Mouse (Mus musculus) ovary, adult 18-20 months (tissue): Measurements from ENCODE around the gene Agbl4.

Experiments used
- DNase-seq: peaks from one replicate; pipeline ENCODE4 v3.0.0; 2022; ENCODE audit warnings: low spot score, mixed read lengths

Gene Agbl4

DNA sequence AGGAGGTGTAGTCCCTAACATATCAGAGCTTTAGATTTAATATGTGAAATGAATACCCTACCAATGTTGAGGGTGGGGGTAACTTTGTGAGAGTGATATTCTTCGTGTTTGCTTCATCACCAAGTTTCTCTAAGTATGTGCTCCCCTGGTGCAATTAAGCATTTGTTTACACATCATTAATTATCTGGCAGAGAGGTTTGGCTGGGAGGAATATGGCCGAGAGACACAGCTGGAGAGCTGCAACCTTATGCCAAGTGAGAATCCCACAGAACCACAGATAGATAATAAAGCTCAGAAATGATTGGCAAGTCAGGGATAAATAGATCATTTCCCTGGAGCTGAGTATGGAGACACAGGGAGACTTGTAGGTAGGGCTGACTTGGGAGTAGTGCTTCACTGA is 1003.2 kb downstream of the Agbl4 start:
- DNase-seq: no peak

DNA sequence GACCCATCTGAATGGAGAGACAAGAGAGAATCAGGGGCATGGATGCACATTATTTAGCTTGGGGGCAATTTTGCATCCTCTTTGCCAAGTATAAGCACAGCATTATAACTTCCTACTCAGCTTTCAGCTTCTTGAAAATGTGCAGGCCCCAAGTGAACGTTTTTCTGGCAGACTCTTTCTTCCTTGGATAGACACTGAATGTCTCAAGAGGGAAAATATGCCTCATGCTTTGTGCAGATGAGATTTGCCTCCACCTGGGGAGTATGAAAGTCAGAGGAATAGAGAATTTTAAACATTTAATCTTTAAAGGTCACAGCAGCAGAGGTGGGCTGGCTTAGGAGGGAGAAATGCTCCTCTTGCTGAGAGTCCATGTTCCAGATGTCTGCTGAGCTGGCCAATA is 1005.8 kb downstream of the Agbl4 start:
- DNase-seq: no peak

DNA sequence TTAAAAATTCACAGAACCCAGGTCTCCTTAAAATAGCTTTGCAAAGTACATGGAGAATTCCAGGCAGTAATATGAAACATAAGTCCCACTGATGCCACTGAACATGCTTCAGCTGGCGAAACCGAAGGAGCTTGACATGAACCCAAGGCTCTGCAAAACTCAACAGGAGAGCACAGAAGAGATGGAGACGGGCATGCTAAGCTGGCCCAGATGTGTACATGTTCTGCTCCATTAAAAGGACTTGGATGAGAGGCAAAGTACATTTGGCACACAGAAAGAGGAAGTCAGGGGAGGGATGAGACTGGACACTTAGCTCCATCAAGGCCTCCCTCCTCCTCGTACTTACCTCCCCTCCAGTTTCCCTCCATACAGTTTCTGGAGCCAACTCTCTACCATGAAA is 1013.3 kb downstream of the Agbl4 start:
- no peak for DNase-seq

DNA sequence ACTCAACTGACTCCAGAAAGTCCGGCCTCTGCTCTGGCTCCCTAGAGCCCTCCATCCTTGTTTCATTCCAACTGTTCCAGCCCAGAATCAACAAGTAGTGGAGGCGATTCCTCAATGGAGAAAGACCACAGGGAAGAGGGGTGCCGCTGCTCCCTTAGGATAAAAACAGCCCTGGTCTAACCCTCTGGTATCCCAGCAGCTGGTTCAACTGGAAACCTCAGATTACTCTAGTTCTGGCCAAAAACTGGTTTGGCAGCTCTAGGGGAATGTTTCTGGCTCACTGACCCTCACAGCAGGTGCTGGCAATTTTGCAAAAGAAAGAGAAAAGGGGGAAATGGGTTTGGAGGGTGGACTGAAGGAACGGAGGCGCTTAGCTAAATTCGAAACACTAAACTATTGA is 1016.9 kb downstream of the Agbl4 start:
- no peak for DNase-seq

DNA sequence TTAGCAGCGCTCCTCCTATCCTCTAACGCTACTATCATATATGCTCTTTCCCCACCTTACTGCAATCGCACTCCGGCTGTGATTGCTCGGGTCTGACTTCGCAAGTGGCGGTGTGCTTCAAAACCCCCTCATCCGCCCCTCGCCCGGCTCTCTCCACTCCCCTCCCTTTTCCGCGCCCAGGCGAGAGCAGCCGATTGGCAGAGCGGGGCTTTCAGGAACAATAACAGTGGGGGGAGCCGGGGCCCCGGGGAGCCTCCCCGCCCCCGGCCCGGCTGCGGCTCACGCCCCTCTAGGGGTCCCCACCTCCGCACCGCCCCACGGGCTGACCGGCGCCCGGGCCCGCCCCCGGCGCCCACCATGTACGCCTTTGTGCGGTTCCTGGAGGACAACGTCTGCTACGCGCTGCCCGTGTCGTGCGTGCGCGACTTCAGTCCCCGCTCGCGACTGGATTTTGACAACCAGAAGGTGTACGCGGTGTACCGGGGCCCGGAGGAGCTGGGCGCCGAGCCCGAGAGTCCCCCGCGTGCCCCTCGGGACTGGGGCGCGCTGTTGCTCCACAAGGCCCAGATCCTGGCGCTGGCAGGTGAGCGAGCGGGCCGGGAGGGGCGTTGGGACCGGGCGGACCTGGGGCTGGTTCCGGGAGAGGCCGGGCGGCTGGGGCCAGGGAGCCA is 1017.5 kb downstream of the Agbl4 start, which contains the start of gene Bend5:
Gene Bend5 (plus strand): TSS at position 189 of the 671 bp plus-strand sequence.
- DNase-seq: peak; percentile 67

DNA sequence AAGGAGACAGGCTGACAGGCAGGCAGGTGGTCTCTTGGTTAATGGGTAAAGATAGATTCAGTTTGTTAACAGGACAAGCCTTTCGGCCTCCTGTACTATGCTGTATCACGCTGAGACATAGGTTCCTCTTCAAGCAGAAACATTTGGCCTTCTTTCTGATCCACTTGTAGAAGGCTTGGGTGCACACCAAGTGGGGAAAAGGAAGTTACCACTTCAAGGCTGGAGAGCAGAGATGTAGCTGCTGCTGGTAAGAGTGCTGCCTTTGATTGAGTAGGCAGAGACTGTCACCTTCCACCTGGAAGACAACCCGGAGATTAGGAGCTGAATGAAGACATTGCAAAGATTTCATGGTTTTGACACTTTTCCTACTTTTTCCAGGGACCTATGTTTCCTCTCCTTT is 1018.7 kb downstream of the Agbl4 start:
- DNase-seq: no peak

DNA sequence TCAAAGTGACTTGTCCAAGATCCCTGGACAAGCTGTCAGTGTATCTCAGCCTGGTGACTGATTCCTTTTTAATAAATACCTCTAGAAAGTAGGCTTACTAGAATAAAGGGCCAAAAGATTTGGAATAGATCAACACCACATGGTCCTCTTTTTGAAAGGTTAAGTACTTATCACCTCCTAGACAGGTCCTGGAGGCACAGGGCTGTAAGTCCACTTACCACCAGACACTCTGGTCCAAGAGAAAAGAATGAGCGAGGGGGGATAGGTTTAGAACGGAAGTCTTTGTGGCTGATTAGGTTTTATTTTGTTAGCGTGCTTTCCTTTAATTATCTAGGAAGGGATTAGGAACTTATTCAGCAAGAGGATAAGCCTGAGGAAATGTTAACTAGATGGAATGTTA is 1019.1 kb downstream of the Agbl4 start:
- no peak for DNase-seq

DNA sequence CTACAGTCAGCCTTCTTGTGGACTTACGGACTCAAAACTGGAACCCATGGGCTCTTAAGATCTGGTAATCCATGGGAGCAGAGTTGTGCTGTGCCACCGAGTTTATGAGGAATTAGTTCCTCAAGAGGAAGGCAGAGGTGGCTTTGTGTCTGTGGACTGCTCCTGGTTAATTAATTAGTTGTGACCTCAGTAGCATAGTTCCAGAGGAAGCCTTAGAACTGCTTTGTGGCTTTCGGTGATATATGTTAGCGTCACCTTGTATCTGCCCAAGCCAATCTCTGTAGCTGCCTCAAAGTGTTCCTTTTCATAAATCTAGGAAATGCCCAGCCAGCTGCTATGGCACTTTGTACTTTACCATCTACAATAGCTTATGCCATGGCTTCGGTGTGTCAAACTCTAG is 1020.3 kb downstream of the Agbl4 start:
- no peak for DNase-seq

DNA sequence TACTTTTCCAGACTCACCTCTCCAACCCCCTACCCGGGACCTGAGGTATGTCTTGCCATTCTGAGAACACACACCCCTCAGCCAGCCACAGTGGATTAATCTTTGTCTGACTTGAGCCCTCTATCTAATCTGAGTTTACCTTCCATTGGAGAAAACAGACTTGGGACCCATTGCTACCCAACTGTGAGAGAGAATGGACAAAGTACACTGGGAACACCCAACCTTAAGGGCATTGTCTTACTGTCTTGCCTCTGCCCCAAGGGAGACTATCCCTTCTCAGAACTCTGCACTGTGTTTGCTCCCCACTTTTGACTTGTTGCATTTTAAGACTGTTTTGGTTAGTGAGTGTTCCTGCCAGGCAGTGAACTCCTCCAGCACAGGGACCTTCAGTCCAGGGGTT is 1022.0 kb downstream of the Agbl4 start:
- no peak for DNase-seq

DNA sequence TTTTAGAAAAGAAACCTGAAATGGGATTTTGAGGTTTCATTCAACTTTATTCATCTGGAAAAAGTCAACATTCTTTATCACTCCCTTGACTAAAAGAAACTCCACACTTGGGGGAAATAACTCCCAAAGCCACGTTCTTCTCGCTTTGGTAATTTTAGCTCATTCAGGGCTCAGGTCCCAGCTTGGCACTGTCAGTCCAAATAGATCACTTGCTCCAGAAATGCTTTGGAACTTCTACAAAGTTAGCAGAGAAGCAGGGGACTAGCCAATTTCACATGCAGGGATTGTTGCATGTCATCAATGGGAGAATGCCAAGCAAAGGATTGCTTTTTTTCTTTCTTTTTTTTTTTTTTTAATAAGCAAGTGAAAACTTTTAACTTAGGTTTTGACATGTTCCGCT is 1022.6 kb downstream of the Agbl4 start:
- DNase-seq: no peak

DNA sequence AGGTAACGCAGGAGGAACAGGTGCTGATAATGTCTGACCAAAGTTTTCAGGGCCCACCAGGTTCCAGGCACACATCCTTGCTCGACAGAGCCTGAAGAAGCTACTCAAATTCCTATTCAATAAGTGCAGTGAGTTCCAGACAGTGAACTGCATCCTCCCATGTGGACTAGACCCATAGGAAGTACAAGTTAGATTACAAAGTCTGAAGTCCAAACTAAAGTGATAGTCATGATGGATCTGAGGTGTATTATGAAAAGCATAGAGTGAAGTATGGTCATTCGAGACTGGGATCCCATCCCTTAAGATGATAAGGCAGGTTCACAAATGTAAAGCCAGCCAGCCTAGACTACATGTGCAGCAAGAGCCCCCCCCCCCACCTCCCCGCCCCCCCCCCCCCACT is 1023.5 kb downstream of the Agbl4 start:
- DNase-seq: no peak

DNA sequence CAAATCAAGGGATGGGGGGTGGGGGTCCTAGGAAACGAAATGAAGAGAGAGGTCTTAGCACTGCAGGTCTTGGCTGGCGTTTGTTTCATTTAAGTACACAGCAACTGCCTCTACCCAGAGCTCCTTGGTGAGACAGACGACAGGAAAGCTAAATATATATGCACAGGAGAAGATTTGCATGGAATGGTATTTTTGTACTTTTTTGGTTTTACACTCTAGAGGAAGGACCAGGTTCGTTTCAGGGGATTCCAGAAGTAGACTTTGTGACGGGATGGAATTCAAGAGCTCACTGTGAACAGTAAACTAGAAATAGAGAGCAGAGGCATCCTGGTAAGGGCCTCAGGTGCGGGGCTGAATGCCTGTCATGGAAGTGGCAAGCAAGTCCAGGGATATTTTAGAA is 1024.3 kb downstream of the Agbl4 start:
- DNase-seq: no peak

DNA sequence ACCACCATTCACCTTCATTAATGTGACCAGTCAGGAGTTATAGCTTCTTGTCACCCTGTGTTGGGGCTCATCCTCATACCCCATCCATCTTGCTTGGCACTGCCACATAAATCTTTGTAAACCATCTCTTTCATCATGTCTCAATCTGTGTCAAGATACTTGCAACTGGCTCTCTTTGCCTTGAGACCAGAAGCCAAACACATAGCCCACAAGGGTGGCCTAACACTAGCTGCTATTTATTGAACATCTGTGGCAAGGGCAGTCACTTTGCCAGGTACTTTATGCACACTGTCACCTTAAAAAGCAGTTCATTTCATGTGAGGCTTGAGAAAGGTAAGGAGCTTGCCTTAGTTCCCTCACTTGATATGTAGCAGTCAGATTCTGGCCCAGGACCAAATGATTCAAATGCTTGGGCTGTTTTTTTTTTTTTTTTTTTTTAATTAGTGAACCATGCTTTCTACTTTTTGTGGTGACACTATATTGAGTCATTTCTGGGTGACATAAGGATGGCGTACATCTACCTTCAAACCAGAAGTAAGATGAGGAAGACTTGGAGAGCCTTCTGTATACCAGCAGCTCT is 1027.0 kb downstream of the Agbl4 start:
- DNase-seq: no peak

DNA sequence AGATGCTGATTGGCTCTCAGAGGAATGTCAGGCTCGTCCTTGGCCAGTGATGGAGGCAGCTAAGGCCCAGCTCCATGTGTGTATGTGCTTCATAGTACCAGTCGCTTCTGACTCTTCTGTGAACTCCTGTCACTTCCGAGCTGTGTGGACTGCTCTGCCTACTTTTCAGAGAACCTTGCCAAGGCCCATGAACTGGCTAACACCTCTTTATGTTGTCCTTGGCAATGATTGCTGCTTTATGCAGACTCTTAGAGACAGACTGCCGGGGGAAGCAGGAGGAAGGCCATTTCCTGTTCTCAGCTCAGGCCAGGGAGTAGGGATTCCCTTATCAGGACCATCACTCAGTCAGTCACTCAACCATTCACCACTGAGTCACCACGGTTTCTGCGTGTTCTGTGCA is 1027.7 kb downstream of the Agbl4 start:
- DNase-seq: no peak

DNA sequence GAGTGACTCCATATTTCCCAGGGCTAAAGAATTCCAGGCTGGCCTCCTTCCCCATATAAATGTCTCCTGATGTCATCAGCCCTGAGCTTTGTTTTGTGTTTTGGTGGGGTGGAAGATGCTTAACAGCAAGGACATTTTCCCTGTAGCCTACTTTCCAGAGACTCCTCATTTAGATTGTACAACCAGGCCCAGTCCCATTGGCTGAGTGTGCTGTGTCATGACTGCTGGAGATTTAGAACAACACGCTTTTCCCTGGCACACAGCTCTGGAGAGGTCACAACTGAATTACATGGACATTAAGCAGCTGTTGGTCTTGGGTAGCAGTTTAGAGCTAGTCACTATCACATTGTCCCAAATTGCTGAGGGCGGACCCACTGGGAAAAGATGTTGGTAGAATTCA is 1033.7 kb downstream of the Agbl4 start:
- DNase-seq: no peak

DNA sequence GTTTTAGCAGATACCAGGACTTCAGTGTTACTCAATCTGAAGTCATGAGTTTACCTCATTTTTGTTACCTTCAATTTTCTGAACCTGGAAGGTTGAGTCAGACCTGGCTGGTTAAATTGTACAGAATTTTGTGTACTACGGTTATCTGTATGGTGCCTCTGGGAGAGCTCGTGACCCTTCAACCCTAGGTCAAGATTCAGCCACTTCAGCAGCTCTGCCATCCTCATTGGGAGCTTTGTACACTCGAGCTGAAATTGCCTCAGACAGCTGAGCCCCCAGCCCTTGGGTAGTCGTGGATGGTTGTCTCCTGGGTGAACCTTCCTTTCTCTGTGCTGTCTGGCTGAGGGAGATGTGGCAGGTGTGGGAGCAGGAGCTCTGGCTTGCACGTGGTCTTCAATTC is 1034.6 kb downstream of the Agbl4 start:
- no peak for DNase-seq

DNA sequence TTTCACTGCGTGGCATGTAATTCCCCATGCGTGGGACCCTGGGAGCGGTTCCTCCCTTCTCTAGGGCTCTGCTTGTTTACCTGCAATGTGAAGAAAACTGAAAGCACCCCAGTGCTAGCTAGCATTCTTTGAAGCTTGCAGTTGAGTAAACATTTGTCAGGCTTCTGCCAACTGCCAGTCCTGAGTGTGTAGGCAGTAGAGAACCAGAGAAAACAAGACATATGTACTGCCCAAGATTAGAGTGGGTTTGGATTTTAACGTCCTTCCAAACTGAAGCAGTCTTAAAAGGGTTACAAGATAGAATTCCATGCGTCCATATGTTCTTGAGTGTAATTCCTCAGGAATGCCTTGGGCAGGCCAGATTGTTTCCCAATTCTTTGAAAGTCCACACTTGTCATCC is 1035.0 kb downstream of the Agbl4 start:
- DNase-seq: no peak

DNA sequence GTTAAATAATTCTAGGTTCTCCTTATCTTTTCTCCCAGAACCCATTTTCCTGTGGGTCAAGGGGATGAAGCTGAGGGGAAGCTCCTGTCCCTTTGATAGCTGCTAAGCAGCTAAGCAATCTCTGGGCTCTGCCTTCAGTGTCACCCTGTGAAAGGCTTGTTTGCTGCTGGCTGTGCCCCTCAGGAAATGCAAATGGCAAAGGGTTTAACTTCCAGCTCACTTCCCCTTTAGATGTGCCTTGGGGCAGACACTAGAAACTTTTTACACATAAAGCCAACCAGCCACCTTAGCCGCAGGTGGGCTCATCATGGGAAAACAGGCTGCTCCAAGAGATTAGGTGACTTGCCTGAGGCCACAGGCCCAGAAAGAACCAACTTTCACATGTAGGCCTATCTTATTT is 1044.2 kb downstream of the Agbl4 start:
- no peak for DNase-seq

DNA sequence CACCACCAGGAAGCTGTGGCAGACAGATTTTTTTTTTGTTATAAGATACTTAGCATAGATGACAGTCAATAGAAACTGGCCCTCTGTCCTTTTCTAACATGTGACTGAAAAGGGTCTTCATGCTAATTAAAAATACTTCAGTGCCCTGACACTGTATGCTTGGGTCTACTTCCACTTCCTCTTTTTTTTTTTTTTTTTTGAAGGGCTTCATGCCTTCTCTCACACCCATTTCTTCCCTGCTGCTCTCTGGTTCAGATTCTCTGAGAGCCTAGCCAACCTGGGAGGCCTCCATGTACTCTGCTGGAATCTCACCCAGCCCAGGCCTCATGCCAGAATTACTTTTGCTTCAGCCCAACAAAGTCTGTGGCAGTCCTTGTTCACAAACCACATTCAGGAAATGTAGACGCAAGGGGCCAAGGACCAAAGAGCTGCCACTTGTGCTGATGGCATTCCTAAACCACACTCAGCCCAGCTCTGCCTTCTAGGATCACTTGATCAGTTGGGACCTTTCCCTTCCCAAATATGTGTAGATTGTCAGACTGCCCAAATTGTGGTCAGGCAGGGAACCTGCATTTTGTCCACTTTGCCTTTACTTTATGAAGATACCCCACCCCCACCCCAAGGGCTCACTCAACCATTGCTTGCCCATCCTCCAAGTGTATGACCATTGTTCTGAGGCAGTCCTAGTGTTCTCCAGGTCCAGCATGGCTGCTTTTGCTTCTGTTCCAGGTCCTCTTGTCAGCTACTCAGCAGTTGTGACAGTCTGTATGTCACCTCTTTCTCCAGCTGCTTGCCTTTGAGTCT is 1045.2 kb downstream of the Agbl4 start:
- DNase-seq: no peak

DNA sequence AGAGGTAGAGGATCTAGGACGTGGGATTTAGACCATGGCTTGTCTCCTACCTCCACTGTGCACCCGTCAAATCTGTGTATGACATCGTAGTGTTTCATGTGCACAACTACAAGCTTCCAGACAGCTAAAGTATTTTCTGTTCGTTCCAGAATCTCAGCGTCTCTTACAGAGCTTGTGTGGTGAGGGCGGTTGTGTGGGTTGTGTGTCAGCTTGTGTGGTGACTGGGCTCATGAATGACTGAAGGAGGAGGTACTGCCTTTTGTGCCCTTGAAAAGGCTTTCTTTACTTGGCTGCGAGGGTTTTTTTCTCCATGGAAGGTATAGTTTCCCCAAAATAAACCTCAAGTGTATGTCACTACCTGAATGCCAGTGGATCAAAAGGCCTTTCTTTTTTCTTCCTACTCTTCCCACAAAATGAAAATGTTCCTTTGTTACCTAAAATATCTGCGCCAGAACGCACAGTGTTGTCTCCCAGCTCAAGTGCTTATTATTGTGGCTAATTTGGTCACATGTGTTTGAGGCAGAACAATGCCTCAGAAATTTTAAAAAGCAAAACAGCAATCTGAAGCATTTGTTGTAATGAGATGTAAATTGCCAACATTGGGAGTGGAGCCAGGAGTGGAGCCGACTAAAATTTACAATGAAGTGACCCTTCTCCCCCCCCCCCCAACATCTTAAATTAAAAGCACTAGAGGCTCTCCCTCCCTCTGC is 1046.6 kb downstream of the Agbl4 start:
- DNase-seq: no peak

DNA sequence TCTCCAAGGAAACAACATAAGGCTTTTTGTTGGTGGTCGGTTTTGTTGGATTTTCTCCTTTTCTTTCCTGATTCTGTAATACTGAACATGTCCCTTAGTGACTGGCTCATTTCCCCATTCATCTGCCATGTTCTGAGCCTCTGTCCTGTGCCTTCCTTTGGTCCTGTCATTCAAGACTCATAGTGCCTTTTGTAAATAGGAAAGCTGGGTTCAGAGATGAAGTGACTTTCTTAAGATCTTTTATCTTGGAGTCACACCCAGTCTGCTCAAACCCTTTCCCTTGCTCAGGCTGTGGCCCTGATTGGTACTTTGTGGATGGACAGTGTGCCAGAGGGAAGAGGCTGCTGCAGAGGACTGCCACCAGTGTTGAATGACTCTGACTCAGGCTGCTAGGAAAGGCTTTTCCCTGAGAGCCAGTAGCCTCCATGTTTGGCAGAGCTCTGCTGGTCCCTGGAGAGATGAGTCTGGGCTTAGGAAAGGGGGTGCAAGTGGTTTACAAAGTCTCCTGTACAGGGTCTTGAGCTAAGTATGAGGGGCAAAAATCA is 1047.2 kb downstream of the Agbl4 start:
- no peak for DNase-seq

DNA sequence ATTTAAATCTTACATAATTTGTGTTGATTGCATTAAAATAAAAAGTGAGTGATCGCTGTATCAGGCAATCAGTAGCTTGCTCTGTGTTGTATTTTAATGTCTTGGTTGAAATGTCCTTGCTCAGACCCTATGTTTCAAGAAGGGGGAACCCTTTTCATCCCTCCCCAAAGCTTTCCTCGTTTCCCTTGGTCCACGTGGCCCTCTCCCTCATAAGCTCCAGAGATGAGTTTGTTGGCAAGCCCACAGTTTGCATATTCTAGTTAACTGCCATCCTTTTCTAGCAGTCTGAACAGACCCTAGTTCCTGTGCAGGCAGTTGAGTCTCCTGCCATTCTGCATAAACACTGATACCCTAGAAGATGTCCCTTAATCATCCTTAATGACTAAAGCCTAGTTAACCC is 1050.5 kb downstream of the Agbl4 start:
- no peak for DNase-seq

DNA sequence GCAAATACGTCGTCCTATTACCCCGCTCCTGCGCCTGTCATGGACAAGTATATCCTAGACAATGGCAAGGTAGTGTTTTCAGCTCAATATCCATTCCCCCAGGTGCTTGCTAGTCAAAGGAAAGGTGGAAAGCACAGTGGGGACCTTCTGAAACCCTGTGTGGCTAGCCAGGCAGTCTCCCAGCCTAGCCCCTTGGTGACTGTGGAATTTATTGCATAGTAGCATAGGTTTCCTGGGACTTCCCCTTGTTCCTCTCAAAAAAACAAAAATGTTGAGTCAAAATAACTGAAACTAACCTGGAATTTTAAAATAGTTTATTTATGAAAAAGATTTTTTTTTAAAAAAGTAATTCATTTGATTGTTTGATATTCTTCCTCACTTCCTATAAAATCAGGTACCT is 1051.1 kb downstream of the Agbl4 start:
- DNase-seq: no peak
